Mouse (Mus musculus): Measurements from ENCODE around the gene Neo1.

Neo1 gene

GRCm38 (mm10) chr9:59036159-59036731 is at the start of gene Neo1:
Neo1 (minus strand) TSS chr9:59036441.
- DNase-seq (ENCODE audit: extremely low spot score, low read depth, low spot score): no peak

DNA sequence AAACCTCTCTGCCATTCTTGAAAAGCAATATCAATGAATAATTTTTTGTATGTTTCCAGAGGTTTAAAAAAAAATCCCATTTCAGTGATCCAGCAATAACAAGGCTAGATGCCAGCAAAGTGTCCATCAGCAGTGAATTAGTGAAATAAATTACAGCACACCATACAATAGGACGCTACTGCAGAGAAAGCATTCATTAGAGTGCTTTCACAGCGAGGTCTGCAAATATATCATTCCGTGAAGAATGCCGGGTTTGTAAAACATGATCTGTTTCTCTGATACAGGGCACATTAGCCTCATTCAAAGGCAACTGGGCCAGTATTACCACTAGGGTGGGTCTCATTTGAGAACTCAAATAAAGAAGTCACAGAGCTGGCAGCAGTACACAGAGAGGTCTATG is 39.4 kb upstream of the Neo1 start:
- DNase-seq (ENCODE audit: extremely low spot score, low read depth, low spot score): no peak

- DNase-seq (ENCODE audit: extremely low spot score, low read depth, low spot score): no peak
Measured at GRCm38 (mm10) chr9:59073887-59074286, 37.6 kb upstream of the Neo1 start.

DNA sequence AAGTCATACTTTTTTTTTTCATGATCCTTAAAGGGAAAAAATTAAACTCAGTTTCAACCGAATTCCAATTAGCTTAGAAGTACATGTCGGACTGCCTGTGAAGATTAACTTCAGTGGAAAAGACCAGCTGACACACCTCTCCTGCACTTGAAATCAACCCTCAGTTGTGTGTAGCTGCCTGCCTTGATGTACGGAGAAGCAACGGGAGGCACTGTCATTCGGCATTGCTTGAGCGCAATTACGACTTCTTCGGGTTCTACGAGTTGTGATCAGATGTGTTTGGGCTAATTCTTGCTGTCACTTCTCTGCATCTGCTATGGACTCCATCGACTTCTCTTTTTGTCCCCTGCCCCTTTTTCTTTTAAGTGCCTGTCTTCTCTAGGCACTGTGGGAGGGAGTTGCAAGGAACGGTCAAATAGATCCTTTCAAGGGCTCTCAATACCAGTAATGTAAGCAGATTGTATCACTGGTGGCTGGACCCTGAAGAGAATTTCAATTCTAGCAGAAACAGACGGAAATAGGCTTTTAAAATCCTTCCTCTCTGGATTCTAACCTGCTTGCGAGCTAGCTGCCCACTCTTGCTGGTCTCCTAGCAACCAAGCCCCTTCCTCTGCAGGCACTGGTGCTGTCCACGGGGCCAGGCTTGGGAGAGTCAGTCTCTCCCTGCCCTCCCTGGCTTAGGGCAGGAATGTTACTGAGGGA is 36.0 kb upstream of the Neo1 start:
- DNase-seq (ENCODE audit: extremely low spot score, low read depth, low spot score): no peak

- no peak for DNase-seq (ENCODE audit: extremely low spot score, low read depth, low spot score)
Measured at GRCm38 (mm10) chr9:59071220-59071977, 35.2 kb upstream of the Neo1 start.

DNA sequence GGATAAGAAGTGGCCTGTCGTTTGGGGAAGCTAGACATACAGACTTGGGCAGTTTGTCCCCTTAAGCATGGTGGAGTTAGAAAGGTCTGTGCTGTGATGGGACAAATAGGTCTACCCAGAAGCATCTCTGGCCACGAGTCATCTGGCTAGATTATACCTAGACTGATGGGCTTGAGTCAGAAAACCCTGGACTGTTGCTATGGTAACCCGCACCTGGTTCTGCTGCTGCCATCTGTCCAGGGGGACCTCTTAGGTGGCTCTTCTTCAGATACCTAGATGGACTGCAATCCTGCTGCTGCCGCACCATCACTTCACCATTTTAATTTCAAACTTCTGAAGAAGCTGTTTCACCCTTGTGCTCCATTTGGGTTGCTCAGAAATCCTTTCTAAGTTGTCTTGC is 34.0 kb upstream of the Neo1 start:
- DNase-seq (ENCODE audit: extremely low spot score, low read depth, low spot score): no peak

DNA sequence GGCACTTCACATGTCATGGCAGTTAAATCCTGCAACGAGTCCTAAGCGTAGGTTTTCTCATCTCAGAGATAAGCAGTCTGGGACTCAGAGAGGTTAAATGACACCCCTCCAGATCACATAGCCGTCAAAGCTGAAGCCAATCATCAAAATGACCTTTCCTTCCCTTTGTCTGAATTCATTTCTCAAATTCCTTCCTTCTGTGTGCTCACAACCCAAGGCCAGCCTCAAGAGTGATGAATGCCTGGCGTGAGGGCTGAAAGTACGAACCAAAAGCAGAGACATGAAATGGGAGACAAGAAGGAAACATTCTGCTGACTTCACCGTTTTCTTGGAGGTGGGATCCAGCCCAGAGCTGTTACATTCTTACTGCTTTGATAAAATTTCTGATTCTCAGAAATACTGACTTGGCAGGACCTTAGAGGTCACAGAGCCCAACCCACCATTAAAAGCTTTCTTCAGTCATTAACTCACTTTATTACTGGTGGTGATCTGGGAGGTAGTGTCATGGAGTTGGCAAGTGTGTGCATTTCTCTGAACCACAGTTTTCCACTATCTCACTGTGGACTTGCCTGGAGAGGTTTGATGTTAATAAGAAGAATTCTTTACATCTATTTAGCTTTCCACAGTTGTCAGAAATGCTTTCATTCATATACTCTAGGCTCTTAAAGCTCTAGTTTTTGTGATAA is 29.5 kb upstream of the Neo1 start:
- no peak for DNase-seq (ENCODE audit: extremely low spot score, low read depth, low spot score)

- no peak for DNase-seq (ENCODE audit: extremely low spot score, low read depth, low spot score)
Measured at GRCm38 (mm10) chr9:59062409-59062808, 26.2 kb upstream of the Neo1 start.

DNA sequence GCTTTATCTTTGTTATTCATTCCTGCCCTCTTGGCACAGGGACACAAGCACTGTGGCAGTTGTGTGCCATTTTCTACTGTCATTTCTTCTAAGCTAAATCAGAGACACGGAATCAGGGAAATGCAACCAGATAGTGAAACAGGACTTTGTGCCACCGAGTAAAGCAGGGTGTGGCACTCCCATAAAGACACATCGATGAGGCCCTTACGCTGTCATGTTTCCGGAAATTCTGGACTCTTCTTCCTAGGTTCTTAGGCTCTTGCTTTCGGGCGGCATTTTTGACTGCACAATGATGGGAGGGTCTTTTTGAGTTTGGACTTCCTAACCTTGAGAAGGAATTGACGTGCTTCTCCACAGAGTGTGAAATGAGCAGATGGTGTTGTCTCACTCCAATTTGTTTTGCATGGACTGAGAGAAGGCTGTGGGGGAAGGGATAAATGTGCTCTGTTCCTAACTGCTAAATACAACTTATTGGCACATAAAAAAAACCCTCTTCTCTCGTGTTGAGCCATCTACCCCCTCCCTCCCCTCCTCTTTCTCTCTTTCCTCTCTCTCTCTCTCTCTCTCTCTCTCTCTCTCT is 23.9 kb upstream of the Neo1 start:
- DNase-seq (ENCODE audit: extremely low spot score, low read depth, low spot score): no peak

GRCm38 (mm10) chr9:59059158-59059557 is 22.9 kb upstream of the Neo1 start:
- no peak for DNase-seq (ENCODE audit: extremely low spot score, low read depth, low spot score)

- no peak for DNase-seq (ENCODE audit: extremely low spot score, low read depth, low spot score)
Measured at GRCm38 (mm10) chr9:59058060-59058459, 21.8 kb upstream of the Neo1 start.

DNA sequence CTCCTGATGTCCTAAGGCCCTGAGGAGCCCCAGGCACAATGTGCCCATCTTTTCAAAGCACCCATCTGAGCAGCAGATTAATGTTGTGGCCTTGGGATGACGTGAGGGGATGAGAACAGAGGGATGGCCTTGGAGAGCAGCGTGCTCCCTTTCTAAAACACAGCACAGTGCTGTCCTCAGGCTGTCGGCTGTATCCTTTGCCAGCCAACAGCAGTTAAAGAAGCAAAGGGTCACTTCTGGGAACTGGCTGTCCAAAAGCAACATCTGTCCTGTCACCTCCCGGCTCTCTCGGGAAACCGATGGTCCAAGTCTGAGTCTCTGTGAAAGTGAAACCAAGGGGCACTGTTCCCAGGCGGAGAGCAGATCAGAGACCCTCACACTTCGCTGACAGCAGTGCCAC is 20.0 kb upstream of the Neo1 start:
- DNase-seq (ENCODE audit: extremely low spot score, low read depth, low spot score): no peak

DNA sequence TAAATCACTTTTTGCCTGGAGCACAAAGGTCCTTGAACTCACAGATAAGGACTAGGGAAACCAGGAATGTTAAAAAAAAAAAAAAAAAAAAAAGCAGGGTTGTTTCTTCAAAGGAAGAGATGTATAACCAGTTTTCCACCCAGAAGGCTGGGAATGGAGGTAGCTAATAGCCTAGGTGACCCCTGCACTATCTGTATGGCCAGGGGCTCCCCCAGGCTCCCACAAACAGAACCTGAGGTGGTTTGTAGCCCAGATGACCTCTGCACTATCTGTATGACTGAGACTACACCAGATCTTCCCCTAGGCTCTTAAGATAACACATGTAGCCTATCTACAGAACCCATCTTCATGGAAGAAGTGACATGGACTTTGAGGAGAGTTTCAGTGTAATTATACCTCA is 5.6 kb upstream of the Neo1 start:
- DNase-seq (ENCODE audit: extremely low spot score, low read depth, low spot score): no peak

DNA sequence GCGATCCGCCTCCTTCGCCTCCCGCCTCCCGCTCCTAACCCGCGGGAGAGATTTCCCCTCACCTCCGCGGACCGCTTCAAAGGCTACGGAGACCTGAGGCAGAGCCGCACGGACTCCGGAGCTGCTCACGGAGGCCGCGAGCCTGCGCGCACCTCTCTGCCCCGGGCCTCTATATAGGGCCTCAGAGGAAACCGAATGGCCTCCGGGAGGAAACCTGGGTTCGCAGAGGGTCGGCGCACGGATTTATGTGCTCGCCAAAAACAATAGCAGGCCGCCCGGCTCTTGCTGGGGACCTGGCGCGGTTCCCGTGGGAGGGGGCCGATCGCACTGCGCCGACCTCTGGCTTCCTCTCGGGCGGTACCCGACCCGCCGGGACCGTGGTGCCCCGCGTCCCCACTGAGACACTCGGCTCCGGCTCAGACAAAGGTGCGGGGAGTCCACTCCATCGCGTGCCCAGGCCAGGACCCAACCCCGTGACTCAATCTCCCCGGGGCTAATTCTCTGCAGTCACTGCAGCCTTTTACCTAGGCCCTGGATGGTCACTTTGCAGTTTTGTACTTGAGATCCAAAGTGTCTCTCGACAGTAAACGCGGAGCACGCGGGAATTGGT is 596 bp upstream of the Neo1 start:
- no peak for DNase-seq (ENCODE audit: extremely low spot score, low read depth, low spot score)

DNA sequence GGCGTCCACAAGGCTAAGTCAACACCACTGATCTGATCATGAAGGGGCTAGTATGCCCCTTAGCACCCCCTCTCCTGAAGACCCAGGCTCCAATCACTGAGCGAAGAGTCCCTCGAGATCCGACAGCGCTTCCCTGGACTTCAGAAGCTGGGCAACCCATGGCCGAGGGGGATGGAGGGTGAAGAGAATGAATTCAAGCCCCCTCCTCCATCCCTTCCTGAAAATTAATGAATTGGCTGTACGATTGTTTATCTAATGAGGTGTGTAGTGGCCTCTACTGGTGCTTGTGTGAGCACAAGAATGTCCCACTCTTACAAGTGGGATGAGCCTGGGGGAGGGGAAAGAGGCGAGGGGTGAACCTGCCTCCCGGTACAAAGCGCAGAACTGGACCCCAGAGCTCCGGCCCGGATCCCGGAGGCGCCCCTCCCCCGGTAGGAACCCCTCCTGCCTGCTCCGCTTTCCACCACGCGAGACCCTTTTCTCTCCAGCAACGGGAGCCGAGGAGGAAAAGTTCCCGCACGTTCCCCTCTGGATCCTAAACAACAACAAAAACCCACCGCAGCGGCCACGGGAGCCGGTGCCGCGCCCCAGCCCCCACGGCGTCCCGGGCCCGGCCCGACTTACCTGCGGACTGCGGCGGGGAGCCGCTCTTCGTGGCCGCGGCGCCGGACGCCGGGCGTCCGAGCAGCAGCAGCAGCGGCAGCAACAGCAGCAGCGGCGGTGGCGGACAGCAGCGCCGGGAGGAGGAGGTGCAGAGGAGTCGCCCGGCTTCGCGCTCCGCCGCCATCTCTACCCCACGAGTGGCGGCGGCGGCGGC is 691 bp downstream of the Neo1 start:
- DNase-seq (ENCODE audit: extremely low spot score, low read depth, low spot score): no peak

GRCm38 (mm10) chr9:59034836-59035235 is 1.4 kb downstream of the Neo1 start:
- no peak for DNase-seq (ENCODE audit: extremely low spot score, low read depth, low spot score)

DNA sequence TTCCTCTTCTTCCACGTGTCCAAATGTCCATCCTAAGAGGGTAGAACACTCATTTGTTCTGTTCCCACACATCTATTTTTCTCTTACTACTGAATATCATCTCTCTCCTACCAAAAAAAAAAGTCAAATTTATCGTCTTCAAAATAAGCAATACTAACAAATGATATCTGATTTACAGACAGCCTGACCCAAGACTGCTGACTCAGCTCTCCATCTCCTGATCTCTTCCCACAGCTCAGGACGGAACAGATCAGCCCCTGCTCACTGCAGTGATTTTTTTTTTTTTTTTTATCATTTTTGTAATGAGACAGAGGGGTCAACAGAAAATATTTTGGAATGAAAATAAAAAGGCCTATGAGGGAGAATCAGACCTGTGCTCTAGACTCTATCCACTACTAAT is 2.7 kb downstream of the Neo1 start:
- DNase-seq (ENCODE audit: extremely low spot score, low read depth, low spot score): no peak

GRCm38 (mm10) chr9:59024245-59024844 is 11.9 kb downstream of the Neo1 start:
- no peak for DNase-seq (ENCODE audit: extremely low spot score, low read depth, low spot score)

GRCm38 (mm10) chr9:59016060-59016719 is 20.1 kb downstream of the Neo1 start:
- no peak for DNase-seq (ENCODE audit: extremely low spot score, low read depth, low spot score)

Measured in hindlimb bud, embryonic 11.5 days (tissue).